Mouse (Mus musculus) liver, embryonic 16.5 days (tissue): ENCODE data around the gene Dmac2. TPM values are rescaled to one million over a fixed set of nuclear protein-coding genes. Genes with fewer than 3 reads are reported as not detected.
A peak's percentile ranks its signal among the peaks of the same experiment; 100 is the strongest.

ENCODE experiments used
- ATAC-seq: fragments of 200-750 bp; cut with Nextera tagmentation; 2 replicates; pipeline ENCODE4 v1.8.0; 2017; ENCODE audit warnings: low read depth, mild to moderate bottlenecking, moderate number of reproducible peaks, moderate library complexity
- H3K27ac ChIP-seq: fragments of 300-500 bp; sonication (generic); 2 replicates; pipeline ENCODE4 v1.5.1; 2014; ENCODE audit warnings: mild to moderate bottlenecking, low read length
- H3K27me3 ChIP-seq: fragments of 300-500 bp; sonication (generic); 2 replicates; pipeline ENCODE4 v1.6.1; 2014; ENCODE audit warnings: low read depth, low read length, mixed read lengths; ENCODE audit not compliant: control insufficient read depth, insufficient read depth
- H3K36me3 ChIP-seq: fragments of 300-500 bp; sonication (generic); 2 replicates; pipeline ENCODE4 v1.6.1; 2014; ENCODE audit warnings: mild to moderate bottlenecking; ENCODE audit not compliant: control insufficient read depth, insufficient read depth
- H3K4me1 ChIP-seq: fragments of 300-500 bp; sonication (generic); 2 replicates; pipeline ENCODE4 v1.6.1; 2014; ENCODE audit warnings: low read depth, low read length, mixed read lengths; ENCODE audit not compliant: control insufficient read depth
- H3K4me2 ChIP-seq: fragments of 300-500 bp; sonication (generic); 2 replicates; pipeline ENCODE4 v1.6.1; 2014; ENCODE audit warnings: low read depth, low read length, mixed read lengths
- H3K4me3 ChIP-seq: fragments of 300-500 bp; sonication (generic); 2 replicates; pipeline ENCODE4 v1.5.1; 2014; ENCODE audit warnings: low read depth, mild to moderate bottlenecking, low read length
- H3K9ac ChIP-seq: fragments of 300-500 bp; sonication (generic); 2 replicates; pipeline ENCODE4 v1.6.1; 2014; ENCODE audit warnings: low read depth, low read length
- H3K9me3 ChIP-seq: fragments of 300-500 bp; sonication (generic); replicated peaks from 2 replicates; pipeline ENCODE4 v1.6.1; 2016; ENCODE audit warnings: low read length; ENCODE audit not compliant: control insufficient read depth
- WGBS: fragments of 180-500 bp; shearing (Covaris S2); extraction: QIAGEN DNeasy Blood & Tissue Kit; methylation state at CpG from one replicate; pipeline ENCODE4 v1.1.7; 2014; ENCODE audit not compliant: insufficient replicate concordance; 5-methylcytosine and 5-hydroxymethylcytosine counted together
- polyA plus RNA-seq: library from polyadenylated mRNA; unstranded; fragments of >200 nt; fragmentation: Nextera tagmentation; extraction: Ambion mirVana; gene quantifications from 2 replicates; pipeline ENCODE4 v1.2.1, GENCODE M21; 2015

Gene Dmac2
- polyA plus RNA-seq, 1 experiment from 2014 or later, result 8.9 TPM

DNA sequence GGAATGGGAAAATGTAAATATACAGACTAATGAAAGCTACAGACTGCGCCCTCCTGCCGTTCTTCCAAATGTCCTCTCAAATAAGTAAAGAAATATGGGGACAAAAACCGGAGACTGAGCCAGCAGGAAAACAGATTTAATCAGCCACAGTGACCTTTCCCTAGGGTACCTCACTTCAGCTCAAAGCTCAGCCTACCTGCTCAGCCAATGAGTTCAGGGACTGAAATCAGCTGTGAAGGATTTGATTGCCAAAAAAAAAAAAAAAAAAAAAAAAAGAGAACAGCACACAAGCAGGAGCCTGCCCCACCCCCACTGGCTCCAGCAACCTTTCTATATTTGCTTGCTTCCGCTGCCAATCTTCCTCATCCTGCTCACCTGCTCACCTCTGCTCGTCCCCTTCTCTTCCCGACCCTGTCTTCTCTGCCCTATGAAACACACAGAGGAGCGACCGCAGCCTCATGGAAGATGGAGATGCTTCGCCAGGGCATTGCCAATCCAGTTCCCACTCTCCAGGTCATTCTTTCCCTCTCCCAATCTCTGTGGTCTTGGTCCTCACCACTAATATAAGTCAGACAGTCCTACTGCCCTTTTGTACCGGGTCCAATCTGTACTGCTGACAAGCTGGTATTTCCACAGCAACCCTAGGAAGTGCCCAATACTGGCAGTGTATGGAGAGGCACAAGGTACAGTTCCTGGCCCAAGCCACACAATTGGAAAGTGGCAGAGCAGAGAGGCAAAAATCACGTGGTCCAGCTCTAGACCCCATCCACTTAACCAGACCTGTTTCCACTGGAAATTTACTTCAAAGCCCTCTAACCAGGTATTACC is 36.6 kb downstream of the Dmac2 start:
- 55% methylated on average over 11 of the region's 11 CpGs for WGBS
- no peak overlapping the region for H3K9ac ChIP-seq
- 0 out of 2 replicates have a peak, but pooled peaks have one; percentile 0 for ATAC-seq
- H3K9me3 ChIP-seq, result no peaks in the 10 kb centered on the region
- peak overlapping the region; percentile 26; the same call in 1 of the 2 replicates for H3K27ac ChIP-seq
- peaks cover 24% of the 10 kb centered on the region for H3K4me1 ChIP-seq
- H3K36me3 ChIP-seq, result no peaks in the 10 kb centered on the region
- H3K4me3 ChIP-seq, result no peak overlapping the region
- no peaks in the 10 kb centered on the region for H3K27me3 ChIP-seq
- H3K4me2 ChIP-seq, result no peak overlapping the region

DNA sequence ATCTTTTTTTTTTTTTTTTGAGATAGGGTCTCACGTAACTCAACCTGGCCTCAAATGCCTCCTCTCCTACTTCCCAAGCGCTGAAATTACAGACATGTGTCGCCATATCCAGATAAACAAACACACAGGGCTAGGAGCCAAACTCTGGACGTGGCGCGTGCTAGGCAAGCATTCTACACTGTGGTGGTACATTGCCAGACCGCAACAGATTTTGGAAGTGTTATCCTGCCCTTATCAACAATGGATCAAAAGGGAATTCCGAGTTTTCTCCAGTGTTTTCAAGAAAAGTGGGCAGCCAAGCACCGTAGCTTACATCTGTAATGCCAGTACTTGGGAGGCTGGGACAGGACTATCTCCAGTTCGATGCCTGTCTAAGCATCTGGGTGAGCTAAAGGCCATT is 38.6 kb downstream of the Dmac2 start:
- no peak for ATAC-seq

DNA sequence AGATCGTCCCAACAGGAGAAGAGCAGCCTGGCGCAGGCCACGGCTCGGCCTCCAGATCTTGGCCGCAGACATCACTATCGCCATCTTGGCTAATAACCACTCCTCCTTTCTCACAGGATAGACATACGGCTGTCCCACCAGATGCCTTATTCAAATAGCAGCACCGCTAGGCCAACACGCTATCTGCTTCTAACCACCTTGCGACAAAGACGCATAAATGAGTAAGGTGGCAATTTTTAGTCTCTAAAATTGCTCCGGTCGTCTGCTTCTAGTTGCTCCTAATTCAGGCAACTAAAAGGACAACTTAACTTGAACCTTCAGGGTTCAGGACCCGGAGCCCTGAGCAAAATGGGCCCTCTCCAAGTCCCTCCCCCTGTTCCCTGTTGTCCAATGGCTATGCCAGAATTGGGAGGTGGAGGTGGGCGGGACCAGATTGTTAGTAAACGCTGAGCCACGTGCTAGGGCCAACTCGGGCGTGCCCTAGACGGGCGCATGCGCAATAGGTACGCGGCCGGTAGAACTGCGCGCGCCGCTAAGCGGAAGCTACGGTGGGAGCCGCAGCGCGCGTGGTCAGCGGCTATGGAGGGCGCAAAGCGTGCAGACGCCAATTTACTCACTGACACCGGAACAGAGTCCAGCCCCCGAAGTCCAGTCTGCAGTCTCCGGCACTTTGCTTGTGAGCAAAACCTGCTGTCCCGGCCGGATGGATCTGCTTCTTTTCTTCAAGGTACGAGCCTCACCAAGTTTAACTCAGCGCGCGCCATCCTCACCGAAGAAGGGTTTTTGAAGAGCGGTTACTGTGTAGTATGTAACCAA is 39.7 kb downstream of the Dmac2 start, which contains the start of the genes Bckdha and Exosc5:
Gene Bckdha (minus strand): TSS at position 325 of the 816 bp plus-strand sequence.
Gene Exosc5 (plus strand): TSS at position 508 of the 816 bp plus-strand sequence.
- H3K9me3 ChIP-seq, result no peaks in the 10 kb centered on the region
- H3K36me3 ChIP-seq, result no peaks in the 10 kb centered on the region
- peak; percentile 97 for ATAC-seq
- under 1% methylated on average over 50 of the region's 50 CpGs for WGBS
- H3K4me2 ChIP-seq, result peak within 1 kb of the TSS; percentile 89
- no peaks in the 10 kb centered on the region for H3K27me3 ChIP-seq
- H3K4me1 ChIP-seq, result peaks cover 24% of the 10 kb centered on the region
- peak within 1 kb of the TSS; percentile 68 for H3K9ac ChIP-seq
- H3K4me3 ChIP-seq, result peak within 1 kb of the TSS; percentile 86
- peak within 1 kb of the TSS; percentile 83 for H3K27ac ChIP-seq

More for the DNA sequence above, 38.6 kb downstream of the Dmac2 start:
- Histone ChIP-seq H3K27me3 (no peaks in the 10 kb centered on the region), H3K4me2 (peak overlapping the region; percentile 89), H3K4me1 (peaks cover 24% of the 10 kb centered on the region), H3K4me3 (peak overlapping the region; percentile 86), H3K36me3 (no peaks in the 10 kb centered on the region), H3K9me3 (no peaks in the 10 kb centered on the region), H3K27ac (peak overlapping the region; percentile 83; the same call in 1 of the 2 replicates), H3K9ac (peak overlapping the region; percentile 59)
- WGBS, result 26% methylated on average over 10 of the region's 10 CpGs

DNA sequence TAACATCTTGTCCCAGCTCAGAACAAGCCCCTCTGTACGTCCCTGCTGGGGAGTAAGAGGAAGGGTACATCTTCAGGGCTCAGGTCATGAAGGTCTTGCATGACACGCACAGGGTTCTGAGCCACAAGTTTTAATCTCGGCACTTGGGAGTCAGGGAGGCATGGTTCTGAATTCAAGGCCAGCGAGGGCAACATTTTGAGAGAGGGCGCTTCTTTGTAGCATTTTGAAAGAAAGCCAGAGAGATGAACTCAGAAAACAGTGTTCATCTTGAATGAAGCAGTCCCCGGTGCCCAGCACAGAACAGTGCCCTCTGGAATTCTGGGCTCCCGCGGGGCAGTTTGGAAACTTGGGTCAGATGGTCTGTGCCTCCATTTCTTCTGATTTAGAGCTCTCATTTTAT is 47.2 kb downstream of the Dmac2 start:
- peaks cover 5% of the 10 kb centered on the region; the same call in 1 of the 2 replicates for H3K36me3 ChIP-seq

DNA sequence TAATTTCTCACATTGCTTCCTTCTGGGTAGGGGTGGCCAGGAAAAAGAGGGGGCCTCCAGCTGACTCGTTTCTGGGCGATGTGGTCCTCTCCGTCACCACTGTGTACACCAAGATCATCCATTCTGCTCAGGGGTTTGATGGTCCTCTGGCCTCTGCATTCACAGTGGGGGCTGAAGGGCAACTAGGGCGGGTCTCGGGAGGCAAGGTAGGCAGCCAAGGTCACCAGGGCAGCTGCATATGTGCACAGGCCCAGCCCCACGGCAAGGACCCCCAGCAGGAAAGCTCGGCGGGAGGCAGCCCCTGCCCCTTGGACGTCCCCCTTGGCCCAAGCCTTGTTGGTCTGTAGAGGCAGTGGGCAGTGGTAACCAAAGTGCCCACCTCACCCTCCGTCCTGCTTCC is 49.9 kb downstream of the Dmac2 start:
- ATAC-seq, result no peak
- Histone ChIP-seq H3K4me2 (no peak overlapping the region), H3K4me3 (no peak overlapping the region), H3K9me3 (no peaks in the 10 kb centered on the region), H3K36me3 (peaks cover 4% of the 10 kb centered on the region; the same call in 1 of the 2 replicates), H3K4me1 (no peaks in the 10 kb centered on the region; the same call in 1 of the 2 replicates), H3K27ac (no peak overlapping the region), H3K9ac (no peak overlapping the region), H3K27me3 (peaks cover 5% of the 10 kb centered on the region)
- 78% methylated on average over 10 of the region's 10 CpGs for WGBS

More for the DNA sequence above, 47.2 kb downstream of the Dmac2 start:
- H3K9me3 ChIP-seq, result no peaks in the 10 kb centered on the region
- no peak overlapping the region for H3K9ac ChIP-seq
- no peak overlapping the region for H3K4me3 ChIP-seq
- H3K4me2 ChIP-seq, result no peak overlapping the region
- WGBS, result 86% methylated on average over 8 of the region's 8 CpGs
- no peaks in the 10 kb centered on the region for H3K4me1 ChIP-seq
- H3K27ac ChIP-seq, result no peak overlapping the region
- no peaks in the 10 kb centered on the region for H3K27me3 ChIP-seq
- ATAC-seq, result no peak

DNA sequence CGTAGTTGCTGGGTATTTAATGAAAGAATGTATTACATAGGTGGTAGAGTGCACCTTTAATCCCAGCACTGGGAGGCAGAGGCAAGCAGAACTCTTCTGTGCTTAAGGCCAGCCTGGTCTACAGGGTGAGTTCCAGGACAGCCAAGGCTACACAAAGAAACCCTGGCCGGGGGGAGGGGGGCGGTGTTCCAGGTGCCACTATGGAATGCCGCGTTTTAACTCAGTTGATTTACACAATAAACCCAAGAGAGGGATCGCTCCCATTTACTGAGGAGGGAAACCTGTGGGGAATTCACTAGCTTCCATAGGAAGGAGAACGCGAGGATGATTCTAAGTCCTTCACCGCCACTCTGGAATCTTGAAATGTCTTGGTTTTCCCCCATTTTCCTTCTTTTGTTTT is 50.4 kb downstream of the Dmac2 start:
- H3K36me3 ChIP-seq, result peaks cover 2% of the 10 kb centered on the region; the same call in 1 of the 2 replicates
- H3K4me1 ChIP-seq, result peaks cover 4% of the 10 kb centered on the region
- H3K27me3 ChIP-seq, result peaks cover 10% of the 10 kb centered on the region
- H3K27ac ChIP-seq, result no peak overlapping the region
- no peak overlapping the region for H3K4me2 ChIP-seq
- ATAC-seq, result no peak
- no peaks in the 10 kb centered on the region for H3K9me3 ChIP-seq
- WGBS, result 76% methylated on average over 9 of the region's 9 CpGs
- H3K4me3 ChIP-seq, result no peak overlapping the region
- no peak overlapping the region for H3K9ac ChIP-seq

DNA sequence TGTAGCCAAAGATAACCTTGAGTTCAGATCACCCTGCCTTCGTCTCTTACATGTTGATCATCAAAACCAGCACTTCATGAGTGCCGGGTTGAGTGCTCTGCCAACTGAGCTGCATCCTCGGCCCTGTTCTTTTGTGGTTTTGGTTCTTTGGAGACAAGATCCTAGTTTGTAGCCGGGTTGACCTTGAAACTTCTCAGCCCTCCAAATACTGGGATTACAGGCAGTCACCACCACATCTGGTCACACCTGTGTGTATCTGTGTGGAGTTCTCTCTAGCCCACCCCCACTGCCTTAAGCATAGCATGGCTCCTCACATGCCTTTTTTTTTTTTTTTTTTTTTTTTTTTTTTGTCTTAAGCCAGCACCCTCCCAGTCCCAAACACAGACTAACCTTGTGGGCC is 50.9 kb downstream of the Dmac2 start:
- H3K27ac ChIP-seq, result no peak overlapping the region
- ATAC-seq, result no peak
- H3K4me2 ChIP-seq, result no peak overlapping the region
- H3K9ac ChIP-seq, result no peak overlapping the region
- WGBS, result 76% methylated on average over 4 of the region's 4 CpGs
- H3K36me3 ChIP-seq, result no peaks in the 10 kb centered on the region; the same call in 1 of the 2 replicates
- peaks cover 14% of the 10 kb centered on the region for H3K27me3 ChIP-seq
- H3K4me3 ChIP-seq, result no peak overlapping the region
- no peaks in the 10 kb centered on the region for H3K9me3 ChIP-seq
- peaks cover 9% of the 10 kb centered on the region for H3K4me1 ChIP-seq

DNA sequence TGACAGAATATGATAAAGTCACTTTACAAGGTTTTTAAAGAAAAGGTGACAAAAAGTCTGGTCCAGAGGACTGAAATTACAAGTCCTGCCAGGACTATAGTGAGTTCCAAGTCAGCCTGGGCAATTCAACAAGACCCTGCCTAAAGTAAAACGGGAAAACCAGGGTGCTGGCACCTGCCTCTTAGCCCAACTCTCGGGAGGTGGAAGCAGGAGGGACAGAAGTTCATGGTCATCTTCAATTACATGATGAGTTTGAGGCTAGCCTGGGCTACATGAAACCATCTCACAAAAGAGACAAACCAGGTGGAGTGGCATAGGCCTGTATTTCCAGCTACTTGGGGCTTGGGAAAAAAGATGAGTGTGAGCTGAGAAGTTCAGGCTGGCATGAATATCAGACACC is 52.5 kb downstream of the Dmac2 start:
- Histone ChIP-seq H3K9ac (no peak overlapping the region), H3K4me2 (no peak overlapping the region), H3K27ac (no peak overlapping the region), H3K36me3 (no peaks in the 10 kb centered on the region; the same call in 1 of the 2 replicates), H3K4me1 (peaks cover 9% of the 10 kb centered on the region), H3K4me3 (no peak overlapping the region), H3K27me3 (peaks cover 22% of the 10 kb centered on the region), H3K9me3 (no peaks in the 10 kb centered on the region)
- 62% methylated on average over 2 of the region's 2 CpGs for WGBS
- no peak for ATAC-seq
